Mouse (Mus musculus) ES-E14 (cell line): ENCODE measurements around the gene Lhfpl3.

Source experiments
- CHD2 ChIP-seq: IDR thresholded peaks from 2 replicates; pipeline ENCODE4 v1.6.1; 2014; ENCODE audit warnings: mild to moderate bottlenecking, low read depth, low read length, inconsistent platforms
- HCFC1 ChIP-seq: IDR thresholded peaks from 2 replicates; pipeline ENCODE4 v1.6.1; 2012; ENCODE audit warnings: low read length, inconsistent platforms, borderline replicate concordance; ENCODE audit not compliant: insufficient read depth
- MAFK ChIP-seq: IDR thresholded peaks from 2 replicates; pipeline ENCODE4 v1.6.1; 2014; ENCODE audit warnings: mild to moderate bottlenecking, low read depth, low read length, inconsistent platforms; ENCODE audit not compliant: insufficient read depth
- ZC3H11A ChIP-seq: IDR thresholded peaks from 2 replicates; pipeline ENCODE4 v1.6.1; 2012; ENCODE audit warnings: low read depth, mild to moderate bottlenecking, inconsistent platforms, low read length, borderline replicate concordance
- ZNF384 ChIP-seq: IDR thresholded peaks from 2 replicates; pipeline ENCODE4 v1.6.1; 2012; ENCODE audit warnings: low read depth, low read length, inconsistent platforms

DNA sequence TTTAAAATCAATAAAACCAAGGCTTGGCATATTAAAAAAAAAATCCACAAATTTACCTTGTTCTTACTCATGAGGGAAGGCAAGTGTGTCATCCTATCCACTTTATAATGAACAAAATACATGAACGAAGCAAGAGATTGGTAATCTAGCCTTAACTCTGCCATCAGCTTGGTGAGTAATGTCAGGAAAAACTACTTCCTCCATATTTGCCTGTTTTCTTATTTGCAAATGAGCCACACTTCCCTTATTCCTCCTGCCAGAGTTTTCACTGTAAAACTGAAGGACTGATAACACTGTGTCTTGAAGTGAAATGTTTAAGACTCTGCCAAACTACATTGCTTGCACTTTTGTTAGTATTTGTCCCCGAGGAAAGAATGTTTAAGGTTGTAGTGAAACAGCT lies 152.7 kb downstream of the Lhfpl3 start:
- TF ChIP-seq HCFC1 (no peak), MAFK (no peak), CHD2 (no peak), ZC3H11A (no peak), ZNF384 (no peak)
